Mouse (Mus musculus) ES-Bruce4 (cell line): ENCODE results near the gene Ergic1.

Experiments used
- CTCF ChIP-seq: IDR thresholded peaks from one replicate; pipeline ENCODE4 v1.8.1; 2011; ENCODE audit warnings: low read depth, low read length
- EP300 ChIP-seq: IDR thresholded peaks from 2 replicates; pipeline ENCODE4 v1.6.1; 2011; ENCODE audit warnings: low read depth, low read length; ENCODE audit not compliant: insufficient read depth
- POLR2A ChIP-seq: IDR thresholded peaks from one replicate; pipeline ENCODE4 v1.8.1; 2011; ENCODE audit warnings: low read length; ENCODE audit not compliant: insufficient read depth

GRCm38 (mm10) chr17:26705463-26706359, 144.4 kb downstream of the Ergic1 start:
- TF ChIP-seq CTCF (no peak), POLR2A (no peak), EP300 (no peak)
